Mouse (Mus musculus) heart, embryonic 14.5 days (tissue): ENCODE measurements around the gene 1700019N19Rik. TPM values are rescaled to one million over a fixed set of nuclear protein-coding genes. Genes with fewer than 3 reads are reported as not detected.

Source experiments
- ATAC-seq: fragments of 200-750 bp; cut with Nextera tagmentation; 2 replicates; pipeline ENCODE4 v1.8.0; 2017; ENCODE audit warnings: low read depth, moderate TSS enrichment; ENCODE audit not compliant: insufficient number of reproducible peaks, insufficient read depth, low FRiP score
- H3K27ac ChIP-seq, 2 experiments: fragments of 200-500 bp in 1 of 2; fragments of 300-500 bp in 1 of 2; sonication (generic) in 1 of 2; replicated peaks in 1 of 2; 2 replicates each; pipeline ENCODE4 v1.5.1; 2012 to 2014; ENCODE audit warnings: low read depth in 2 of 2, low read length in 2 of 2, control low read depth in 1 of 2, mild to moderate bottlenecking in 1 of 2, mixed read lengths in 1 of 2; ENCODE audit not compliant: control insufficient read depth in 1 of 2, insufficient read depth in 1 of 2
- H3K27me3 ChIP-seq: fragments of 300-500 bp; sonication (generic); 2 replicates; pipeline ENCODE4 v1.6.1; 2014; ENCODE audit warnings: mild to moderate bottlenecking, low read length, control low read depth; ENCODE audit not compliant: control insufficient read depth, insufficient read depth
- H3K36me3 ChIP-seq: fragments of 300-500 bp; sonication (generic); 2 replicates; pipeline ENCODE4 v1.6.1; 2014; ENCODE audit warnings: mild to moderate bottlenecking, control low read depth, low read length, mixed read lengths; ENCODE audit not compliant: control insufficient read depth, insufficient read depth
- H3K4me1 ChIP-seq, 2 experiments: fragments of 200-500 bp in 1 of 2; fragments of 300-500 bp in 1 of 2; sonication (generic) in 1 of 2; 2 replicates each; pipeline ENCODE4 v1.6.1; 2012 to 2014; ENCODE audit warnings: low read length in 2 of 2, control low read depth in 1 of 2, mixed read lengths in 1 of 2; ENCODE audit not compliant: control insufficient read depth in 2 of 2, insufficient read depth in 2 of 2
- H3K4me2 ChIP-seq: fragments of 300-500 bp; sonication (generic); 2 replicates; pipeline ENCODE4 v1.6.1; 2014; ENCODE audit warnings: mild to moderate bottlenecking, low read length
- H3K4me3 ChIP-seq, 2 experiments: fragments of 200-500 bp in 1 of 2; fragments of 300-500 bp in 1 of 2; sonication (generic) in 1 of 2; 2 replicates each; pipeline ENCODE4 v1.5.1; 2012 to 2014; ENCODE audit warnings: low read length in 2 of 2, mild to moderate bottlenecking in 2 of 2, control low read depth in 1 of 2, low read depth in 1 of 2, moderate library complexity in 1 of 2; ENCODE audit not compliant: control insufficient read depth in 1 of 2, insufficient read depth in 1 of 2
- H3K9ac ChIP-seq: fragments of 300-500 bp; sonication (generic); 2 replicates; pipeline ENCODE4 v1.6.1; 2014; ENCODE audit warnings: mild to moderate bottlenecking, low read length
- H3K9me3 ChIP-seq: fragments of 300-500 bp; sonication (generic); 2 replicates; pipeline ENCODE4 v1.6.1; 2016; ENCODE audit warnings: low read length, control low read depth; ENCODE audit not compliant: control insufficient read depth
- WGBS: fragments of 180-500 bp; shearing (Covaris S2); extraction: QIAGEN DNeasy Blood & Tissue Kit; methylation state at CpG from one replicate; pipeline ENCODE4 v1.1.7; 2014; 5-methylcytosine and 5-hydroxymethylcytosine counted together
- polyA plus RNA-seq: library from polyadenylated mRNA; unstranded; fragments of >200 nt; fragmentation: Nextera tagmentation; extraction: Ambion mirVana; gene quantifications from 2 replicates; pipeline ENCODE4 v1.2.1, GENCODE M21; 2014

1700019N19Rik gene
- polyA plus RNA-seq, 1 experiment from 2014 or later = not detected

- Histone ChIP-seq H3K4me3 (no peak overlapping the region), H3K9me3 (no peaks in the 10 kb centered on the region), H3K27ac (peak overlapping the region; percentile 98), H3K36me3 (0 out of 2 replicates have a peak, but pooled peaks cover 3% of the 10 kb centered on the region), H3K9ac (peak overlapping the region; percentile 61), H3K4me2 (peak overlapping the region; percentile 47), H3K4me1 (peaks cover 34 to 48% of the 10 kb centered on the region in 2 experiments), H3K27me3 (no peaks in the 10 kb centered on the region)
- peak; percentile 83 for ATAC-seq
- 43% methylated on average over 20 of the region's 20 CpGs for WGBS
Measured at GRCm38 (mm10) chr19:58822454-58823200, 28.4 kb upstream of the 1700019N19Rik start.

- Histone ChIP-seq H3K27me3 (no peaks in the 10 kb centered on the region), H3K9ac (no peak overlapping the region), H3K4me2 (peak overlapping the region; percentile 19; the same call in 1 of the 2 replicates), H3K4me1 (peaks cover 40 to 50% of the 10 kb centered on the region in 2 experiments), H3K4me3 (no peak overlapping the region), H3K27ac (peak overlapping the region; percentile 87 to 89), H3K9me3 (no peaks in the 10 kb centered on the region), H3K36me3 (0 out of 2 replicates have a peak, but pooled peaks cover 3% of the 10 kb centered on the region)
- WGBS = 33% methylated on average over 14 of the region's 14 CpGs
- 0 out of 2 replicates have a peak, but pooled peaks have one; percentile 17 for ATAC-seq
Measured at GRCm38 (mm10) chr19:58818571-58819415, 24.5 kb upstream of the 1700019N19Rik start.

- no peak overlapping the region for H3K4me3 ChIP-seq
- 80% methylated on average over 11 of the region's 11 CpGs for WGBS
- peaks cover 32 to 38% of the 10 kb centered on the region in 2 experiments for H3K4me1 ChIP-seq
- H3K36me3 ChIP-seq = 0 out of 2 replicates have a peak, but pooled peaks cover 3% of the 10 kb centered on the region
- no peak for ATAC-seq
- H3K27me3 ChIP-seq = no peaks in the 10 kb centered on the region
- H3K4me2 ChIP-seq = no peak overlapping the region
- H3K9me3 ChIP-seq = no peaks in the 10 kb centered on the region
- 0 out of 4 replicates have a peak overlapping the region, but pooled peaks of 1 of the 2 experiments have one; percentile 9 for H3K27ac ChIP-seq
- no peak overlapping the region for H3K9ac ChIP-seq
Measured at GRCm38 (mm10) chr19:58817398-58817797, 23.1 kb upstream of the 1700019N19Rik start.

- 62% methylated on average over 17 of the region's 17 CpGs for WGBS
- no peak for ATAC-seq
- no peaks in the 10 kb centered on the region for H3K9me3 ChIP-seq
- H3K36me3 ChIP-seq = 0 out of 2 replicates have a peak, but pooled peaks cover 3% of the 10 kb centered on the region
- no peak overlapping the region for H3K27ac ChIP-seq
- peak overlapping the region; percentile 21; the same call in 1 of the 2 replicates for H3K9ac ChIP-seq
- H3K27me3 ChIP-seq = no peaks in the 10 kb centered on the region
- H3K4me1 ChIP-seq = peaks cover 26 to 32% of the 10 kb centered on the region in 2 experiments
- H3K4me3 ChIP-seq = no peak overlapping the region
- no peak overlapping the region for H3K4me2 ChIP-seq
Measured at GRCm38 (mm10) chr19:58816453-58817041, 22.3 kb upstream of the 1700019N19Rik start.

- 87% methylated on average over 13 of the region's 13 CpGs for WGBS
- 0 out of 2 replicates have a peak, but pooled peaks cover 3% of the 10 kb centered on the region for H3K36me3 ChIP-seq
- peaks cover 26% of the 10 kb centered on the region in 2 experiments for H3K4me1 ChIP-seq
- ATAC-seq = no peak
- H3K4me3 ChIP-seq = no peak overlapping the region
- no peak overlapping the region for H3K4me2 ChIP-seq
- no peak overlapping the region for H3K9ac ChIP-seq
- no peaks in the 10 kb centered on the region for H3K27me3 ChIP-seq
- no peaks in the 10 kb centered on the region for H3K9me3 ChIP-seq
- H3K27ac ChIP-seq = no peak overlapping the region
Measured at GRCm38 (mm10) chr19:58815179-58815922, 21.1 kb upstream of the 1700019N19Rik start.

GRCm38 (mm10) chr19:58810536-58810935, 16.3 kb upstream of the 1700019N19Rik start:
- H3K9me3 ChIP-seq = no peaks in the 10 kb centered on the region
- WGBS = 77% methylated on average over 5 of the region's 5 CpGs
- H3K4me1 ChIP-seq = no peaks in the 10 kb centered on the region
- 0 out of 2 replicates have a peak, but pooled peaks cover 6% of the 10 kb centered on the region for H3K36me3 ChIP-seq
- H3K4me2 ChIP-seq = no peak overlapping the region
- ATAC-seq = no peak
- no peak overlapping the region for H3K9ac ChIP-seq
- no peak overlapping the region for H3K4me3 ChIP-seq
- H3K27ac ChIP-seq = no peak overlapping the region
- H3K27me3 ChIP-seq = no peaks in the 10 kb centered on the region
